Mouse (Mus musculus): ENCODE data around the gene Sbsn.

DNA sequence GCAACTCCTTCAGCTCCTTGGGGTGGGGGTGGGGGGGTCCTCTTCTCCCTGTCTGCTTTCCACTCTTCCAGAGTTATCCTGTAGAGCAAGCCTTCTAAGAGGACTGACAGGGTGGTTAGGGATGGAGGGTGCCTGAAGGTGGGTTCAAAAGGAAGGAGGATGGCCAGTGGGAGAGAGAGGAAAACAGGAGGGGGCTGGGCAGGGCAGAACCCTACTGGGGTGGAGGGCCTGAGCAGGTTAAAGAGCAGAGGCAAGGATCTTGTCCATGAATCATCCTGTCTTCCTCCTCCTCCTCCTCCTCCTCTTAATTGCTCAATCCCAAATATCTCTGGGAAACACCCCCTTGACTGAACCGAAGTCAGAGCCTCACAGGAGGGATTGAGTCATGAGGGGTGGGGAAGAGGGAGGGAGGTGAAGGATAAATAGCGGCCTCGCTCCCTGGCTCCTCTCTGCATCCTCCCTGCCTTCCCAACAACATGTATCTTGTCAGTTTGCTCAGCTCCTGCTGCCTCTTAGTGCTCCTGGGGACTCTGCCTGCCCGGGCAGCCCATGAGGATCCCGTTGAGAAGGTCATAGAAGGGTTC is at the start of gene Sbsn:
- TF ChIP-seq CTCF (IDR thresholded peaks at IDR 0.05; ENCODE audit: low read depth), result no peak
- TF ChIP-seq EP300 (IDR thresholded peaks at IDR 0.05; ENCODE audit: low read depth), result no peak

All from liver, embryonic 14.5 days (tissue).